Mouse (Mus musculus) C2C12 (cell line): ENCODE data around the gene Rsph6a. TPM values are rescaled to one million over a fixed set of nuclear protein-coding genes. Genes with fewer than 3 reads are reported as not detected.

Source experiments
- H3K27me3 ChIP-seq: one replicate; pipeline ENCODE4 v1.6.1; 2011; ENCODE audit not compliant: control insufficient read depth, insufficient read depth, insufficient read length
- H3K36me3 ChIP-seq: one replicate; pipeline ENCODE4 v1.6.1; 2011; ENCODE audit not compliant: control insufficient read depth, insufficient read depth
- H3K4me3 ChIP-seq: one replicate; pipeline ENCODE4 v1.5.1; 2011; ENCODE audit warnings: mild to moderate bottlenecking, control low read depth; ENCODE audit not compliant: poor library complexity, insufficient read depth, severe bottlenecking
- H3K79me2 ChIP-seq: one replicate; pipeline ENCODE4 v1.6.1; 2011; ENCODE audit not compliant: control insufficient read depth, insufficient read depth
- H3K79me3 ChIP-seq: one replicate; pipeline ENCODE4 v1.6.1; 2011; ENCODE audit warnings: low read depth, control low read depth
- H3ac ChIP-seq: one replicate; pipeline ENCODE3; 2011; ENCODE audit warnings: low read depth; ENCODE audit not compliant: control insufficient read depth, insufficient read length
- CEBPB ChIP-seq: IDR thresholded peaks from one replicate; pipeline ENCODE4 v1.6.1; 2011; ENCODE audit warnings: low read depth, mild to moderate bottlenecking, control low read depth, moderate library complexity
- CTCF ChIP-seq: IDR thresholded peaks from one replicate; pipeline ENCODE4 v1.5.1; 2011; ENCODE audit not compliant: control insufficient read depth, insufficient read depth, insufficient read length
- FOSL1 ChIP-seq: IDR thresholded peaks from one replicate; pipeline ENCODE4 v1.8.0; 2011; ENCODE audit warnings: mild to moderate bottlenecking, low read length; ENCODE audit not compliant: poor library complexity, insufficient read depth, severe bottlenecking
- MAX ChIP-seq: IDR thresholded peaks from one replicate; pipeline ENCODE4 v1.6.1; 2011; ENCODE audit warnings: mild to moderate bottlenecking, control low read depth
- MYOD1 ChIP-seq: IDR thresholded peaks from one replicate; pipeline ENCODE4 v1.6.1; 2011; ENCODE audit warnings: low read depth; ENCODE audit not compliant: control insufficient read depth, insufficient read length
- MYOG ChIP-seq: IDR thresholded peaks from one replicate; pipeline ENCODE4 v1.6.1; 2011; ENCODE audit not compliant: control insufficient read depth, insufficient read length; ENCODE audit errors: extremely low read depth
- USF1 ChIP-seq: IDR thresholded peaks from one replicate; pipeline ENCODE4 v1.6.1; 2011; ENCODE audit warnings: low read depth, mild to moderate bottlenecking, control low read depth, moderate library complexity
- polyA plus RNA-seq: library from polyadenylated mRNA; unstranded; fragments of >200 nt; fragmentation: generic; extraction: Trizol; gene quantifications from one replicate; pipeline ENCODE4 v1.2.1, GENCODE M21; 2012; ENCODE audit warnings: missing spikeins

Rsph6a gene
- polyA plus RNA-seq, 1 experiment: 0.09 TPM

DNA sequence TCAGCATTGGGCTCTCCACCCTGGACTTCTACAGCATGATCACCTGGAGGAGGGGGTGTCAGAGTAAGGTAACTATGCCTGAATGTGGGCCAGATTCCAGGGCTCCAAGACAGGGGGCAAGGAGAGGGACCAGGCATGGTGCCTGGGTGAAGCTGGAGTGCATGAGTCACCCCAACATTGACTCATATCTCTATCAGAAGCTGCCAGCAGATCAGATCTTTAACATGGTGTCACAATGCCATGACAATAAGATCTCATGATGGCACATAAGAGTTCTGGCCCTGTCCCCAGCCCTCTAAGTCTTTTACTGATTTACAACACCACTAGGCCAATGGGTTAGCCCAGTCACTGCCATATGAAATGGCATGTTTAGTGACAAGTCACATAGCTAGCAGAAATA, 49.3 kb downstream of the Rsph6a start:
- H3K4me3 ChIP-seq: no peak overlapping the region
- peaks cover 14% of the 10 kb centered on the region for H3K27me3 ChIP-seq
- H3ac ChIP-seq: no peak overlapping the region
- no peaks in the 10 kb centered on the region for H3K79me2 ChIP-seq
- no peaks in the 10 kb centered on the region for H3K79me3 ChIP-seq
- TF ChIP-seq MYOG (no peak), CTCF (no peak), CEBPB (no peak)
- no peaks in the 10 kb centered on the region for H3K36me3 ChIP-seq

DNA sequence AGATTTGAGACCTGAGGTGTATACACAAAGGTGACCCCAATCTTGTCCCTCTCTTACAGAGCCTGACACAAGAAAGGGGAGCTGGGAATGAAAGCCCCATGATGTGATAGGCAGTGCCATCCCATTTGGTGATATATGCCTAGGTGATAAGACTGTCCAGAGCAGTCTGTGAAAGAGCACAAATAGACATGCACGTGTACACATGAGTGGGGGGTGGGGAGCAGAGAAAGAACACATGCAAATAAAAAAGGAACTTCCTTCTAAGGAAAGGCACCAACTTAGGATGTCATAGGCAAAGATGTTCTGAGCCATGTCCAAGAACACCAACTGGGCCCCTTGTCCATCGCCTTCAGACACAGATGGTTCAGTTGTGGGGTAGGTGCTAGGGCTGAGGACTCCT, 50.0 kb downstream of the Rsph6a start:
- no peak overlapping the region for H3ac ChIP-seq
- H3K4me3 ChIP-seq: no peak overlapping the region
- no peaks in the 10 kb centered on the region for H3K36me3 ChIP-seq
- H3K79me3 ChIP-seq: no peaks in the 10 kb centered on the region
- no peaks in the 10 kb centered on the region for H3K79me2 ChIP-seq
- peaks cover 14% of the 10 kb centered on the region for H3K27me3 ChIP-seq
- no peak for TF ChIP-seq CEBPB
- TF ChIP-seq MAX: no peak
- TF ChIP-seq FOSL1: no peak
- no peak for TF ChIP-seq MYOD1
- TF ChIP-seq MYOG: no peak
- TF ChIP-seq USF1: no peak
- no peak for TF ChIP-seq CTCF

DNA sequence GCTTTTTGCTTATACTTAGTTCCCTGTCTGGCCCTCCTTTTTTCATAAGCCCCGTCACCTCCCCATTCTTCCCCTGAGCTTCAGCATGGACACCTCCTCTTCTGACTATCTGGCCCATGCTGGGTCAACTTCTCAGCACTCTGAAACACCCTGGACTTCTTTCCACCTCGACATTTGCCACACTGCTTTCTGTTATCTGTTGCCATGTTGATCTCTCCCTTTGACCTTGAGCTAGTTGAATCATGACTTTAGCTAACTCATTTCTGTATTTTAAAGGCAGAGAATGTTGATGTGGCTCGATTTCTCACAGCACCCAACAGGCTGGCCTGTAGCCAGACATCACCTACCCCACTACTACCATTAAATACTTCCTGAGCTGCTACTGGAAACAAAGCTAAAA, 52.9 kb downstream of the Rsph6a start:
- no peak overlapping the region for H3K4me3 ChIP-seq
- no peaks in the 10 kb centered on the region for H3K79me2 ChIP-seq
- peaks cover 15% of the 10 kb centered on the region for H3K27me3 ChIP-seq
- H3K79me3 ChIP-seq: no peaks in the 10 kb centered on the region
- TF ChIP-seq MYOD1: no peak
- TF ChIP-seq CEBPB: no peak
- no peak overlapping the region for H3ac ChIP-seq
- H3K36me3 ChIP-seq: no peaks in the 10 kb centered on the region

DNA sequence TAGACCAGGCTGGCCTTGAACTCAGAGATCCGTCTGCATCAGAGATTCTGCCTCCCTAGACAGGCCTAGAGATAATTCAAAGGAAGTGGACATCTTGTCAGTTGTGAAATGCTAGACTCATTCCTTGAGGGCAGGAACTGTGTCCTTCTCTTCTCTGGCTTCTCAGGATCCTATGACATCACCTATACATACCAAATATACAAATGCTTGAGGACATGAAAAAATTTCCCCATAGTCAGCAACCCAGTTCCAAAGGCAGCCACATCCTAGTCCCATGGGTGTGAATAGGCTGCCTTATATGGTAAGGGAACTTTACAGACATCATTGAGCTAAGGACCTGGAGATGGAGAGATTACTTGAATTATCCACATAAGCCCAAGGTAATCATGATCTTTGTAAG, 55.1 kb downstream of the Rsph6a start:
- no peaks in the 10 kb centered on the region for H3K36me3 ChIP-seq
- no peak overlapping the region for H3K4me3 ChIP-seq
- TF ChIP-seq FOSL1 (no peak), USF1 (no peak), MYOD1 (no peak), CEBPB (no peak), MYOG (no peak), MAX (no peak), CTCF (no peak)
- H3ac ChIP-seq: no peak overlapping the region
- H3K79me2 ChIP-seq: no peaks in the 10 kb centered on the region
- peaks cover 17% of the 10 kb centered on the region for H3K27me3 ChIP-seq
- H3K79me3 ChIP-seq: no peaks in the 10 kb centered on the region

DNA sequence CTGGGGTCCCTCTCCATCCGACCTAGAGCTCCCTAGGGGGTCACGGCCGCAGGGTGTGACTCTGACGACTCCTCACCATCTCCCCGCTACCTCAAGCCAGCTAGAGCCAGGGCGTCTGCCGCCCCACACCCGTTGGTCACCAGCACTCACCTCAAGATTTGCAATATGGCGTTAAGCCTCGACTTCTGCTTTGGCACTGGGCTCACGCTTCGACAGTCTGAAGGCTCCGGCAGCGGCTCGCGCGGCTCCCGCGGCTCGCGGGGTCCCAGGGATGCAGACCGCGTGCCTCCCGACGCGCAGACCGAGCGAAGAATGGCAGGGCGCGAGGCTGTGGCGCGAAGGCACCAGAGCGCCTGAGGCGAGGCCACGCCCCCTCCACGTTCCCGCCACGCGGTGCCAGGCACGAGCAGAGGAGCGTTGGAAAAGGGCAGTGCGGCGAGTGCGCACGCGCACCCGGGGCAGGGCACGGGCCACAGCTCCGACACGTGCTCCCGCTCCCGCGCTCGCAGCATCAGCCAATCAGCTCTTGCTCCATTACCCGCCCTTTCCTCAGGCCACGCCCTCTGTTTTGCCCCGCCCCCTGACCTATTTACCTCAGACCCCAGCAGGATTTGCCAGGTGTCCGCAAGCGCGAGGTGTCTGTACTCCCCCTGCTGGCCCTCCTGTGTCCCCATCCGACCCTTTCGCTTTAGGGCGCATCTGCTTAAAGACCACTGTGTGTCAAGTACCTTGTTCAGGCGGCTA, 63.7 kb downstream of the Rsph6a start, which contains the start of gene Gm4969:
TSS of gene Gm4969 (minus strand) at position 341 of the 744 bp plus-strand sequence.
- no peaks in the 10 kb centered on the region for H3K27me3 ChIP-seq
- H3K4me3 ChIP-seq: no peak within 1 kb of the TSS
- peaks cover 13% of the 10 kb centered on the region for H3K79me3 ChIP-seq
- peaks cover 35% of the 10 kb centered on the region for H3K79me2 ChIP-seq
- no peak within 1 kb of the TSS for H3ac ChIP-seq
- no peak for TF ChIP-seq FOSL1
- TF ChIP-seq USF1: no peak
- TF ChIP-seq CEBPB: no peak
- no peak for TF ChIP-seq MYOD1
- TF ChIP-seq MYOG: no peak
- no peak for TF ChIP-seq MAX
- TF ChIP-seq CTCF: no peak
- H3K36me3 ChIP-seq: no peaks in the 10 kb centered on the region

DNA sequence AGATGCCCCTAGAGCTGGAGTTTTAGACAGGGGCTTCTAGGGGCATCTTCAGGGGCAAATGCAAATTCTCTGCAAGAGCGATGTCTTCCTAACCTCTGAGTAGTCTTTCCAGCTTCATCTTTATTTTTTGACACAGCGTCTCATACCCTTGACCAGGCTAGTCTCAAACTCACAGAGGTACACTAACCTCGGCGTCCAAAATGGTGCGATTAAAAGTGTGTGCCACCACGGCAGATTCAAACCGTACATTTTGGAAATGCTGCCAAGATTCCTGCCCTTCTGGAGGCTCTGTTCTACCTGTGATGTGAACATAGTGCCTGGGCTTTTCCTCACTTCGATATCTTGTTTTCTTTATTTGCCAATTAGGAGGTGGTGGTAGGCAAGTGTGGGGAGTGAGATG, 64.6 kb downstream of the Rsph6a start:
- Histone ChIP-seq H3ac (no peak overlapping the region), H3K79me3 (peaks cover 14% of the 10 kb centered on the region), H3K79me2 (peaks cover 40% of the 10 kb centered on the region), H3K36me3 (no peaks in the 10 kb centered on the region), H3K4me3 (no peak overlapping the region), H3K27me3 (no peaks in the 10 kb centered on the region)
- TF ChIP-seq MAX (no peak), FOSL1 (no peak), MYOD1 (no peak), CEBPB (no peak), MYOG (no peak), CTCF (no peak), USF1 (no peak)
